Mouse (Mus musculus) layer of hippocampus, adult 2 months (tissue): ENCODE data around the gene AI481877. TPM values are rescaled to one million over a fixed set of nuclear protein-coding genes. Genes with fewer than 3 reads are reported as not detected.

Experiments
- DNase-seq, 2 experiments: peaks; one replicate each; pipeline ENCODE4 v3.0.0; 2022; ENCODE audit warnings: low spot score in 2 of 2
- H3K27ac ChIP-seq: fragments of 200-600 bp; 2 replicates; pipeline ENCODE4 v1.8.1; 2022
- H3K4me3 ChIP-seq: fragments of 200-600 bp; 2 replicates; pipeline ENCODE4 v1.8.1; 2022; ENCODE audit warnings: mild to moderate bottlenecking
- CTCF ChIP-seq: fragments of 200-600 bp; conservative IDR thresholded peaks from 2 replicates; pipeline ENCODE4 v1.8.1; 2022; ENCODE audit warnings: antibody characterized with exemption, mild to moderate bottlenecking, moderate library complexity
- total RNA-seq, 2 experiments: library from RNA; stranded (reverse); gene quantifications; 2 replicates each; pipeline ENCODE4 v1.2.3; 2021

The AI481877 gene
- total RNA-seq, 2 experiments from 2014 or later, result not detected

DNA sequence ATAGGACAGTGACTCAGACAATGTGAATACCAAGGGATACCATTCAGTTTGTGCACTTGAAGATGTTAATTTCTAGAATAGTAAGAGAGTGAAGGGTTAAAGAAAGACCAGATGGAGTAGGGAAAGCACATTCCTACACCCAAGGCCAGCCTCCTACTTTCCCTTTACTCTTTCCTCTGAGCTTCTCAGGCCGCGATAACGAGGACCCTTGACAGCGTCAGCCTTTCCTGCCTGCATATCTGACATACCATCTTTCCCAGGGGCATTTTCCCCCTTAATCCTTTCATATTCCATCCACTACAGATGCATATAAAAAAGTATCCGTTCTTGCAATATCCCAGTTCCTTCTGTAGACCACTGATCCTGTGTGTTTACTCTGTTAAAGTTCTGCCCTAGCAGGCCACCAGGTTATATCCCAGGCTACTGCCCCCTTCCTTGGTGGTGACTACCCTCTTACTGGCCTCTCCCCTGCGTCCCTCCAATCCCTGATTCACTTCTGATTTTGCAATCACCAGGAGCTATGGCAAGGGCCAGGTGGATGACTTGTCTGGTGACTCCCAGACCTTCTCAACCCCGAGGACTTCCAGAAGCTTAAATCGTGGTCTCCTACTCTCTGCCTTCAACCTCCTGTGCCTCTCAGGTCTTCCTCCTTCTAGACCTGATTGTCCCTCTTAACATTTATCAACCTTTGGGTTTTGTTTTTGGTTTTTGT is 22.3 kb upstream of the AI481877 start:
- TF ChIP-seq CTCF, result no peak
- DNase-seq, result no peak
- H3K4me3 ChIP-seq, result no peak overlapping the region
- no peak overlapping the region for H3K27ac ChIP-seq

DNA sequence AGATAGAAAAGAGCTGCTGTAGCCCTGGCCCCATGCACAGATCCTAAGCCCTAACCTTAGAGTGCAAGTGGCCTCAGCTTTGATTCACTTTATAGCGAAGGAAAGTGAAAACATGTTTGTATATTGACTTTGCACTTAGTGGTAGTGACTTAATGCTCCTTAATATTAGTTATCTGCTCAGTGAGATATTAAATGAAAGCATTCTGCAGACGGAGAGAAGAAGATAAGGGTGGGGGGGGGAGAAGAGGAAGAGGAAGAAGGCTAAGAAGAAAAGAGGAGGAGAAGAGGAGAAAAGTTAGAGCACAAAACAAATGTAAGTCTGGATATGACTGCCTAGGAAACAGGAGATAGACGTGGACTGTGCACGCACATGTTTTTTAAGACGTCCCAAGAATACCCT is 21.5 kb upstream of the AI481877 start:
- no peak for DNase-seq
- TF ChIP-seq CTCF, result no peak
- Histone ChIP-seq H3K4me3 (no peak overlapping the region), H3K27ac (no peak overlapping the region)

DNA sequence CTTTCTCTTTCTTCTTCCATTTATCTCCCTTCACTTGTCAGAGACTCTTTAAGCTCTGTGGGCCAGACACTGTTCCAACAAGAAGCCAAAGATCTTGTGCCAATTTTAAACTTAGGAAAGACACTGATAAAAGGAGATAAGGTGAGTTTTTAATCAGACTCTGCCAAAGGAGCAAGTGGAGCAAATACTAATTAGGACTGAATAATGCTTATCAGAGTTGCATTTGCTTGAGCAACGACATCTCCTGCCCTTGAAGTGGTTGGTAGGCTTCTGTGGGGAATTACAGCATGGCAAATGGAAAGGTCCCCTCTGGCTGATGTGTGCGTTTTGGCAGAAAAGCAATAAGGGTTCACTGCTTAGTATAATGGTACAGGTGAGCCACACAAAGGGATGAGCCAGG is 18.9 kb upstream of the AI481877 start:
- Histone ChIP-seq H3K4me3 (no peak overlapping the region), H3K27ac (no peak overlapping the region)
- no peak for TF ChIP-seq CTCF
- DNase-seq, result no peak

DNA sequence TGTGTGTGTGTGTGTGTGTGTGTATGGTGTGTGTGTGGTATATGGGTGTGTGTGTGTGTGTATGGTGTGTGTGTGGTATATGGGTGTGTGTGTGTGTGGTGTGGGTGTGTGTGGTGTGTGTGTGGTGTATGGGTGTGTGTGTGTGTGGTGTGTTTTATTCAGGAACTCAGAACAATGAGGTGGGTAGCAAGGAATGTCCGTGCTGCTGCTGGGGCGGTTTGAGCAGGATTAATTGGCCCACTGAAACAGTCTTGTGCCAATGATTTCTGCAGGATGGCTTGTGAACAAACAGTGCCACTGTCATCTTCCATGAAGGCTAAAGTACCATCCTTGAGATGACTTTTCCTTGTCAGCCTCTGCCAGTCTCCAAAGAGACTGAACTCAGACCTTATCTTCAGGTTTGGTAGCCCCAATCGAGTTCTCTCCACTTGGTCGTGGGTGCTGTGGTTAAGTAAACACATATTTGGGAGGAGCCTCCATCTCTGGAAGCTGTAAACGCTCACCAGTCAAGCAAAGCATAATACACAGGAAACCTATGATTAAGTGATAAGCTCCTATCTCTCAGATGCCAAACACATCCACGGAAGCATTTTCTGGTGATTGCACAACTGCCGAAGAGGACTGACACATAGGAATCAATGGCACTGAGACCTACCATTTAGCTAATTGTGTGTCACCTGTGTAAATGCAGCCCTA is 18.3 kb upstream of the AI481877 start:
- H3K27ac ChIP-seq, result no peak overlapping the region
- H3K4me3 ChIP-seq, result no peak overlapping the region
- DNase-seq, result no peak
- no peak for TF ChIP-seq CTCF

DNA sequence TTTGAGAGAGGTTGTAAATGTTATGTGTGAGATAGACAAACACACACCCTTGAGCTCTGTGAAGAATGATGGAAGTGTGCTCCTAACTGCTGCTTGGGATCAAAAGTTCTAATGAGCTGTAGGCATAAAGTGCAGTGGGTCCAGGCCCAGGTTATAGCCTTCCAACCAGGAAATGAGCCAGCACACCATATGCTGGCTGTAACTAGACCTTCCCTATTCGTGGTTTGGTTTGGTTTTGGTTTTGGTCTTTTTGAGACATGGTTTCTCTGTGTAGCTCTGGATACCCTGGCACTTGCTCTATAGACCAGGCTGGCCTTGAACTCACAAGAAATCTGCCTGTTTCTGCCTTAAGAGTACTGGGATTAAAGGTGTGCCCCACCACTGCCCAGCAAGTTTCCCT is 13.2 kb upstream of the AI481877 start:
- Histone ChIP-seq H3K27ac (no peak overlapping the region), H3K4me3 (no peak overlapping the region)
- TF ChIP-seq CTCF, result no peak
- no peak for DNase-seq

DNA sequence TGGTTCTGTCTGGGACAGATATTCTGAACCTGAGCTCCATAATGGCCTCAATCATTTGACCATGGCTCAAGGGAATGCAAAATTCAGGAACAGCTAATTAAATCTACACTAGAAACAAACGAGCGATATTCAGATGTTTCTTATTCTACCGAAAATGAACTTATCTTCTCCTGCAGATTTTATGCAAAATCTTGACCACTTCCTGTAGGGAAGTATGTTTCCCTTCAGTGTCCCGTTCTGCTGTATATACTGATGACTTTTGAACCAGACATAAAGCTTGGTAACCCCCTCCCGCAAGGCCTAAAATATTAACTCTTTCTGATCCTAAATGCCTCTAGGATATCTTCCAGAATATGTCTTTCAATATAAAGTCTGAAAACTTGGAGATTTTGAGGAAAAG is 12.1 kb upstream of the AI481877 start:
- no peak for TF ChIP-seq CTCF
- no peak for DNase-seq
- no peak overlapping the region for H3K27ac ChIP-seq
- H3K4me3 ChIP-seq, result no peak overlapping the region

DNA sequence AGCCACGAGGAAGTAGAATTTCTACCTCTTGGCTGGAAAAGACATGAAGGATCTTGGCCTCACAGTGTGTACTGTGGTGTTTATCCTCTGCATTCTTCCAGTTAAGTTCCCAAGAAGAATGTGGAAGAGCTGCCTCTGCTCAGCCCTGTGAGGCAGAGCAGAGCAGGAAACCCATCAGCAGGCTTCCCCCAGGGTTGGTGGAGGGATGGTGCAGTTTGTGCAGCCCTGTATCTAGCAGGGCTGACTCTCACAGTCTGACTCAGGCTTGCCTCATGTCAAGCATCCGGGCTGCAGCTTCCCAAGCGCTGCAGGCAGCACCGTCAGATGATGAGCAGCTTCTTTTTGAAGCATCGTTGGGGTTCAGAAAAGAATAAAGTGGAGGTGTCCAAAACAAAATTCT is 10.3 kb upstream of the AI481877 start:
- no peak for DNase-seq
- Histone ChIP-seq H3K4me3 (no peak overlapping the region), H3K27ac (no peak overlapping the region)
- TF ChIP-seq CTCF, result no peak

DNA sequence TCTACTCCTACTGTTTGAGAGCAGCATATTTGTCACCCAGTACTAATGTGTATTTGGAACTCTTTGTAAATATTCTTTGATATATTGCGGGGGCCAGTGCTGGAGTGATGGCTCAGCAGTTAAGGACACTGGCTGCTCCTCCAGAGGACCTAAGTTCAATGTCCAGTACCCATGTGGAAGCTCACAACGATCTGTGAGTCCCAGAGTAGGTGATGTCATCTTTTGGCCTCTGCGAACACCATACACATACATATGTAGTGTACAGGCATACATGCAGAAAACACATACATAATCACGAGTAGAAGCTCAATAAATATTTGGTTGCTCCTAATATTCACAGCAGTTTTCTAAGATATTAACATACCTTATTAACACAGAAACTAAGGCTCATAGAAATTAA is 9.8 kb downstream of the AI481877 start:
- no peak overlapping the region for H3K4me3 ChIP-seq
- H3K27ac ChIP-seq, result no peak overlapping the region
- no peak for TF ChIP-seq CTCF
- no peak for DNase-seq

DNA sequence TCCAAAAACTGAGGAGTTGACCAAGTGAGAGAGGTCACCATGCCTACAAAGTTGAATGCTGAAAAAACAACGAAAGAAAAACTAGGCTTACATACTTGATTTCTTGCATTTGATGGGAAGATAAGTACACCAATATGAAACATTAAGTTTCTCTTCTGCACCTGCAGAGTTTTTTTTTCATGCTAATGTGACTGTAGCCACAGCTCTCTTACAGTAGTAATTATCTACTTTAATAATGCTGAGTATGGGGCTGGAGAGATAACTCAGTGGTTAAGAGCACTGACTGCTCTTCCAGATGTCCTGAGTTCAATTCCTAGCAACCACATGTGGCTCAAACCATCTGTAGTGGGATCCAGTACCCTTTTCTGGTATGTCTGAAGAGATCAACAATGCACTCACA is 13.7 kb downstream of the AI481877 start:
- DNase-seq, result no peak
- no peak for TF ChIP-seq CTCF
- Histone ChIP-seq H3K4me3 (no peak overlapping the region), H3K27ac (no peak overlapping the region)

DNA sequence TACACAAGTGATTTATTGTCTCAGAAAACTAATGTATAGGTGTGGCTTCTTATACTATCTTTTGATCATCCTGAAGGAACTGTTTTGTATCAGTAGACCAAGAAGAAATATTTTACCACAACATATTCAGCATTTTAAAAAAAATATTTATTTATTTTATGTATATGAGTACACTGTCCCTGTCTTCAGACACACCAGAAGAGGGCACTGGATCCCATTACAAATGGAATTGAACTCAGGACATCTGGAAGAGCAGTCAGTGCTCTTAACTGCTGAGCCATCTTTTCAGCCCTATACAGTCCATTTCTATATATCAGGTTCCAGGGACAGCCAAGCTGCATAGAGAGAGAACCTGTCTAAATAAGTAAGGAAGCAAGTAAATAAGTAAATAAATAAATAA is 15.2 kb downstream of the AI481877 start:
- no peak overlapping the region for H3K27ac ChIP-seq
- peak; percentile 59 for TF ChIP-seq CTCF
- DNase-seq, result no peak
- no peak overlapping the region for H3K4me3 ChIP-seq

DNA sequence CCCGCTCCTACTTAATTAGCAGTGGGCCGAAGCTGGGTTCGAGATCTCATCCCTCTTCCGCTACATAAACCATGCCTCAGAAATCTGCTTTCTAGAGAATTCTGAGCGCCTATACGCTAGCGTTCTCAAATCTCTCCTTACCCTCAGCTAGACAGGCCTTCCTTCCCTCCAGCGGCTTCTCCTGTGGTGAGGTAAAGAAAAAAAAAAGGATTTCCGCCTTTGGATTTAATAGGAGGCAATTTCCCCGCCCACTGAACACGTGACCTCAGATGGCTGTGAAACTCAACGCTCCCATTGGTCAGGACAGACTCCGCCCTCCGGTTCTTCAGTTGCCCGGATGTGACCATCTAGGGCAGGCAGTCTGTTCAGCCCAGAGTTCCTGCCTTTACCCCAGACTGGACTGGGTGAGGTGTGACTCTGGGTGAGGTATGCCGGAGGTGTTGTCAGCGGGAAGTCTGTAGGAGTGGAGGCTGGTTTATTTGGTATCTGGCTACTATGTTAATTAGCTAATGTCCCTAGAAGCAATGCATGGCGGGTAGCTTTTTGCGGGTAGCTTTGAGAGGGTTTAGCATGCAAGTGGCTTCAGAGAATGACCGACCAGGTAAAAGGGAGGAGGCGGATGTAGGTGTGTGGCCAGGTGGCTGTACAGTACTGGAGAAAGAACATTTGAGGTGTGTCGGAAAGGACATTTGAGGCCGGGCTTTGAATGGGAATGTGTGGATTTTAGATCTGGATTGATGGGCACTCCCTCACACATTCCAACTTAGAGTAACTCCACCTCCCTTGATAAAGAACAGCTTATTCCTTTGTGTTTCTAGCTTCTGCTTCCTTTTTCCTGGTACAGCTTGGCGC is 20.9 kb downstream of the AI481877 start:
- no peak for TF ChIP-seq CTCF
- DNase-seq, result no peak
- no peak overlapping the region for H3K4me3 ChIP-seq

DNA sequence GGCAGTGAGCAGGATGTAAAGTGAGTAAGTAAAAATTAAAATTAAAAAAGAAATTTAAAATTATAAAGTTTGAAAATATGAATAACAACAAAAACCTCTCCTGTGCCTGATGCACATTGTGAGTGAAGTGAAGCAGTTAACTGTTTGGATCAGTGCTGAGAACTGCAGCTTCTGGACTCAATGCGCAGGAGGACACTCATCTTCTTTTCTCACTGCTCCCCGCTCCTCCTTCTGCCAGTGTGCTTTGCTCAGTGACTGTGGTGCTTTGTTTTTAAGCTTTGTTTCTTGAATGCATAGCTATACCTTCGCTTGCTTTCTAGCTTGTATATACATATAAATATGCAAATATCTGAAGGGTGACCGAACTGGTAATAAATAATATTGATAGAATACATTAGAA is 30.1 kb downstream of the AI481877 start:
- H3K27ac ChIP-seq, result no peak overlapping the region
- DNase-seq, result no peak
- no peak for TF ChIP-seq CTCF
- no peak overlapping the region for H3K4me3 ChIP-seq

More for the DNA sequence above, 20.9 kb downstream of the AI481877 start:
- H3K27ac ChIP-seq, result no peak overlapping the region

DNA sequence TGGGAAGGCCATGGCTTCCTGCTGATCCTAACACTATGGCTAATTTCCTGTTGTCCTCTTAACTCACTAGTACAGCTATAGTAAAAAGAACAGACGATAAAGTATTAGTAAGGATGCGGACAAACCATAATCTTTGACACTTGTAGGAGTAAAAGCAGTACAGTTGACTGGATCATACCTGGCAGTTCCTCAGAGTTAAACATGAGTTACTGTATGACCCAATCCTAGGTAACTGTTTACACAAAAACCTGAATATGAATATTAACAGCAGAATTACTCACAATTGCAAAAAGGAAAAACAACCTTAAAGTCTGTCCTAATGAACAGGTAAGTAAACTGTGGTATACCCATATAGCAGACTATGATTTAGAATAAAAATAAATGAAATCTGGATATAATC is 30.9 kb downstream of the AI481877 start:
- TF ChIP-seq CTCF, result no peak
- no peak overlapping the region for H3K27ac ChIP-seq
- no peak overlapping the region for H3K4me3 ChIP-seq
- no peak for DNase-seq
